Mouse (Mus musculus) mammary gland, adult 2 months (tissue): Measurements from ENCODE around the gene 1700042G07Rik. TPM values are rescaled to one million over a fixed set of nuclear protein-coding genes. Genes with fewer than 3 reads are reported as not detected.

Experiments
- polyA plus RNA-seq: library from polyadenylated mRNA; depleted of rRNA; stranded (reverse); fragments of >200 nt; gene quantifications from 2 replicates; pipeline ENCODE4 v1.2.3, GENCODE M21; 2012; ENCODE audit warnings: low replicate concordance; rRNA removed

1700042G07Rik gene
- polyA plus RNA-seq, result not detected in 2 replicates

DNA sequence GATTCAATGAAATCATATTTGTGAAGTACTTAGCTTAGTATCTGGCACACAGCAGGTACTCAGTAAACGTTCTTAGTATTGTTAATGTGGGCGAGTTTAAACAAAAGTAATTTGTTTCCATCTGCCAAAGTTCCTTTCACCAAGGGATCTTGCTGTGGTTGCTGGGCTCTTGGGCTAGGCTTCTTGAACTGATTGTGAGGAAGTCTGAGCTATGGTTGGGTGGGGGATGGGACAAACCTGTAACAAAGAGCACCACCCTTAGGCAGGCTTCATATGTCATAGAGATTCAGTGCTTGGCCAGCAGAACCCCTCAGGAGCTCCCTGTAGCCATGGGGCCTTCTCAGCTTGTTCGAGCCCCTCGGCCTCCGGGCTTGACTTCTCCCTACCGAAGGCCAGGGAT, at the start of gene 1700042G07Rik, which contains the start of gene Gm49337:
Gene 1700042G07Rik, plus strand, starts transcription at position 301 of the 400 bp plus-strand sequence.
Gene Gm49337, plus strand, starts transcription at position 313 of the 400 bp plus-strand sequence.

DNA sequence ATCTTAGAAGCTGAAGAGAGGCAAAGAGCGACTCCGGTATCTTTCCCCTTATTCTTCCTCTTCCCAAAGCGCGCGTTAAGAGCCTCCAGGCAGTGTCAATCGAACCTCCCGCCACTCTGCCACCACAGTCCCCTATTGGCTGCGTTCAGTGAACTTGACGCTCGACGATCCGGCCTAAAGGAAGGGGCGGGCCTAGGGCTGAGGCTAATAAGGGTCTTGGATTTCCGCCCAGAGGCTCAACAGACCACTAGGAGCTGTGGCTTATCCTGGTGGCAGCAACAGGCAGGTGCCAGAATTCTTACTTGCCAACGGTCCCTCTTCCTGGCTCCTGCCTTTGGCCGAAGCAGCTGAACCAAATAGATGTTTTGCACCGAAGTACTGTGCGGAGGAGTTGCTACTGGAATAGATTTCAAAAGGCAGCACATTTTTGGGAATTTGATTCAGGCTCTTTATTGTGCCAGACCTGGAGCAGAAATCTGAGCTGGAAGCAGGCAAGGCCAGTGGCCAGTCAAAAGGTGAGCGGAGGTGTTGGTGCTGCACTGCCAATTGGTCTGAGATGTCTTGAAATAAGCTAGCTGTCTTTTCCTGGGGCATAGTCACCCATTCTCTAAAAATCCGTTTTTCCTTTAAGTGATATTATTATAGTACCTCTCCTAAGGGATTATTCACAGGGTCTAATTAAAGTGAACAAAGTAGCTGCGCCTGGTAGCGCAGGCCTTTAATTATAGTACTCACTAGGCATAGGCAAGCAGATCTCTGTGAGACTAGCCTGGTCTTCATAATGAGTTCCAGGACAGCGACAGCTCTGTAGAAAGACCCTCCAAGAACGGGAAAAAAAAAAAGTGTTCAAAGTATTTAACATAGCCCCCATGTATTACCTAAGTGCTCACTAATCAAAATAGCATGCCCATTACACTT, 49.3 kb upstream of the 1700042G07Rik start, which contains the start of the genes Rad54l and Pomgnt1:
Gene Rad54l, minus strand, starts transcription at position 89 of the 918 bp plus-strand sequence.
Gene Pomgnt1, plus strand, starts transcription at position 239 of the 918 bp plus-strand sequence.

DNA sequence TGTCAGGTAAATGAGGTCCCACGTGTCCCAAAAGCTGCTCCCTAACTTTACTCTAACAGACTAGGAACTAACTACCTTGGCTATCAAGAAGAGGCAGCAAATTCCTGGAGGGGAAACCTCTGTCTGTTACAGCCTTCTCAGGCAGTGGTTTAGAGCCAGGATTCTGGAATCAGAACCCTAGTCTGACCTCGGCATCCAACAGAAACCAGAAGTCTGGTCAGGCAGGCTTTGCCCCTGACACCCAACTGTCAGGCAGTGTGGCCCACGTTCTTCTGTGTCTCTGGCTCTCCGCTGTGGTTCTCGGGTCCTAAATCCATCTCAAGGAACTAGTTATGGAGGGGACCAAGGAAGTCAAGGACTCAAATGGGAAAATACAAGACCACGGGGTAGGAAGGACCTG, 21.9 kb upstream of the 1700042G07Rik start, which contains the start of gene Lurap1:
Gene Lurap1, minus strand, starts transcription at position 101 of the 400 bp plus-strand sequence.

DNA sequence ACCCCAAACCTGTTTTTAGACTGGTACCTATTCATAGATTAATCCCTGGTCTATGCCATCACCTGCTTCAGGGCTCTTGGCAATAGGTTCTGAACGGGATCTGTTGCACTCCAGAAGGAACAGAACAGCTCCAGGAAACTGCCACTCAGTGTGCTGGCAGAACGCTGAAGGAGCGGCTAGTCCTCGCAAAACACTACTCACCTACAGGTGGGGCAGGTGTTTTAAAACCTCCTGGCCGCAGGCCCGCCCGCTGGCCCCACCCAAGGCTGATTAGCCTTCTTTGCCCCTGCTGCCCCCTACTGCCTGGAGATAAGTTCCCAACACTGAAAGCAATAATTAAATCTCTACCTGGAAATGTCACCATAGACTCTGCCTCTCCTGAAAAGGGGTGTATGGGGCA, 5.8 kb upstream of the 1700042G07Rik start, which contains the start of gene Tspan1:
Gene Tspan1, minus strand, starts transcription at position 198 of the 400 bp plus-strand sequence.

DNA sequence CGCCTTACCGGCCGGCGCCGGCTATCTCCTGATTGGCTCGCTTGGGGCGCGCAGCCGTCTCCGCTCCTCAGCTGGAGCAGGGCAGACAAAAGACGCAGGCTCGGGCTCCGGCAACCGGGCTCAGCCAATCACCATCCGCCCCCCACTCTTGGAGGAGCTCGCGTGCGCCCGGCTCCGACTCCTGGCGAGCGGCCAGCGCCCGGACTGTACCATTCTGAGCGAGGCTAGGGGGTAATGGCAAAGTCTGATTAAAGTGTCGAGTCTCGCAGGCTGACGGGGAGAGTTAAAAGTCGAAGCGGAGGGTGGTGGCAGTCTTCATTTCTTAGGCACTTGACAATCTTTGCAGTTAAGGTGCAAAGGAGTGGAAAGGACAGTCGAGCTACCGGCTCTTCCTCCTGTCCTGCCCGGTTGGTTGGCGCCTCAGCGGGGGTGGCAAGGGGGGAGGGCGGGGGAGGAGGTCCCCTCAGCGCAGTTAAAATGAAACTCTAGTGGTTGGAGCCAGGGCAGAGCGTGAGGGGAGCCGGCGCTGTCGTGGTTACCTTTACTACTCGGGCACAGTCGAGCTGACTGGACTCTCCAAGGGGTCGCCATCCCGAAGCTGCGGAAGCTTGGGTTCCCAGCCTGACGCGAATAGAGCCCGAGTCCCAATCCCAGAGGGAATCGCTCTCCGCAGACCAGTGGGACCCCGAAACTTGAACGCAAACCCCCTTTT, 48.1 kb downstream of the 1700042G07Rik start, which contains the start of gene Pik3r3:
Gene Pik3r3, plus strand, starts transcription at position 479 of the 712 bp plus-strand sequence.

Other genes starting within 250 kb of the 1700042G07Rik start
- gene Dmbx1, start 233.4 kb upstream of the 1700042G07Rik start, polyA plus RNA-seq, result not detected in 2 replicates
- 20.3 and 35.2 TPM in 2 replicates for gene Faah, start 155.4 kb upstream of the 1700042G07Rik start, polyA plus RNA-seq
- 6.6 and 19.6 TPM in 2 replicates for gene Nsun4, start 119.5 kb upstream of the 1700042G07Rik start, polyA plus RNA-seq
- 77.8 and 327 TPM in 2 replicates for gene Uqcrh, start 98.3 kb upstream of the 1700042G07Rik start, polyA plus RNA-seq
- 73.6 and 93.1 TPM in 2 replicates for gene Lrrc41, start 98.1 kb upstream of the 1700042G07Rik start, polyA plus RNA-seq
- gene Rad54l, start 49.7 kb upstream of the 1700042G07Rik start, polyA plus RNA-seq, result 0.68 and 1.6 TPM in 2 replicates
- 40.6 and 57.5 TPM in 2 replicates for gene Pomgnt1, start 49.5 kb upstream of the 1700042G07Rik start, polyA plus RNA-seq
- gene Lurap1, start 22.0 kb upstream of the 1700042G07Rik start, polyA plus RNA-seq, result 4.2 and 9.8 TPM in 2 replicates
- 17.9 and 43.4 TPM in 2 replicates for gene Tspan1, start 5.8 kb upstream of the 1700042G07Rik start, polyA plus RNA-seq
- gene Gm49337, start within 50 bp of the 1700042G07Rik start, polyA plus RNA-seq, result not detected in 2 replicates
- gene Pik3r3, start 48.2 kb downstream of the 1700042G07Rik start, polyA plus RNA-seq, result 13.8 and 16.6 TPM in 2 replicates